Mouse (Mus musculus) heart, postnatal 0 days (tissue): ENCODE measurements at regions not wholly inside any gene's neighbourhood (a gene's known extent, or its start where the extent isn't known, plus 50 kb on each side); places are given as distances from the start of the nearest gene placed in this dataset.

Experiments
- ATAC-seq: fragments of 200-750 bp; cut with Nextera tagmentation; 2 replicates; pipeline ENCODE4 v1.8.0; 2017; ENCODE audit warnings: low read depth, moderate number of reproducible peaks, moderate library complexity; ENCODE audit not compliant: insufficient read depth
- DNase-seq: peaks from one replicate; pipeline ENCODE4 v3.0.0-alpha.2; 2016; ENCODE audit warnings: low spot score
- H3K27ac ChIP-seq: fragments of 300-500 bp; sonication (generic); 2 replicates; pipeline ENCODE4 v1.5.1; 2014; ENCODE audit warnings: low read depth, mild to moderate bottlenecking
- H3K27me3 ChIP-seq: fragments of 300-500 bp; sonication (generic); 2 replicates; pipeline ENCODE4 v1.6.1; 2014; ENCODE audit warnings: low read length, mixed read lengths; ENCODE audit not compliant: control insufficient read depth, insufficient read depth
- H3K36me3 ChIP-seq: fragments of 300-500 bp; sonication (generic); replicated peaks from 2 replicates; pipeline ENCODE4 v1.6.1; 2014; ENCODE audit warnings: low read length, mixed read lengths; ENCODE audit not compliant: control insufficient read depth, insufficient read depth
- H3K4me1 ChIP-seq: fragments of 300-500 bp; sonication (generic); 2 replicates; pipeline ENCODE4 v1.6.1; 2014; ENCODE audit warnings: antibody characterized with exemption; ENCODE audit not compliant: control insufficient read depth, insufficient read depth
- H3K4me2 ChIP-seq: fragments of 300-500 bp; sonication (generic); 2 replicates; pipeline ENCODE4 v1.6.1; 2014; ENCODE audit warnings: low read depth, mild to moderate bottlenecking, low read length, moderate library complexity
- H3K4me3 ChIP-seq: fragments of 300-500 bp; sonication (generic); 2 replicates; pipeline ENCODE4 v1.5.1; 2014; ENCODE audit warnings: low read depth, low read length
- H3K9ac ChIP-seq: fragments of 300-500 bp; sonication (generic); replicated peaks from 2 replicates; pipeline ENCODE4 v1.6.1; 2014; ENCODE audit warnings: low read depth, low read length, mixed read lengths
- H3K9me3 ChIP-seq: fragments of 300-500 bp; sonication (generic); replicated peaks from 2 replicates; pipeline ENCODE4 v1.6.1; 2016; ENCODE audit warnings: low read length; ENCODE audit not compliant: control insufficient read depth
- CTCF ChIP-seq: IDR thresholded peaks from 2 replicates; pipeline ENCODE4 v1.5.1; 2016; ENCODE audit warnings: antibody characterized with exemption, control low read depth, low read depth
- EP300 ChIP-seq: IDR thresholded peaks from 2 replicates; pipeline ENCODE4 v1.6.1; 2016; ENCODE audit warnings: antibody characterized with exemption, low read depth
- WGBS: fragments of 180-500 bp; shearing (Covaris S2); extraction: QIAGEN DNeasy Blood & Tissue Kit; methylation state at CpG from one replicate; pipeline ENCODE4 v1.1.7; 2014; 5-methylcytosine and 5-hydroxymethylcytosine counted together

GRCm38 (mm10) chr1:71881851-71882250 is 228.9 kb upstream of the Fn1 start:
- no peak overlapping the region for H3K4me3 ChIP-seq
- H3K27ac ChIP-seq = no peak overlapping the region
- TF ChIP-seq EP300 = no peak
- no peak for TF ChIP-seq CTCF
- H3K9me3 ChIP-seq = no peaks in the 10 kb centered on the region
- ATAC-seq = no peak
- H3K36me3 ChIP-seq = no peaks in the 10 kb centered on the region
- 68% methylated on average over 12 of the region's 12 CpGs for WGBS
- H3K4me1 ChIP-seq = no peaks in the 10 kb centered on the region
- H3K9ac ChIP-seq = no peak overlapping the region
- no peak overlapping the region for H3K4me2 ChIP-seq
- H3K27me3 ChIP-seq = no peaks in the 10 kb centered on the region
- DNase-seq = no peak

GRCm38 (mm10) chr1:71881191-71881590 is 228.2 kb upstream of the Fn1 start:
- H3K27ac ChIP-seq = no peak overlapping the region

DNA sequence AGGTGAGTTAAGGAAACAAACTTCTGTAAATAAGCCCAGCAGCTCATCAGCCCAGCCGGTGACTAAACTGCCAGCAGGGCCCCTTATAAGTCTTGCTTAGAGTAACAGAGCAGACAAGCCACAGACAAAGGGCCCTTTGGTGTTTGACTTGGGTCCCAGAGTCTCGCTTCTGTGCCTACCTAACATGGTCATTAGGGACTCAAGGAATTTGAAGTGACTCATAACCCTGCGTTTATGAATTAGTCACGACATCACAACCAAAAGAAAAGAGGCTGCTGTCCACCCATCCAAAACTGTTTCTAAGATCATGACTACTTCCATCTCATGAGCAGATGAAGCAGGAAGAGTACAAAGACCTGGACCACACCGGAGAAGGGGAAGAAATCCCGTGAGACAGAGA is 227.5 kb upstream of the Fn1 start:
- no peaks in the 10 kb centered on the region for H3K9me3 ChIP-seq
- no peak overlapping the region for H3K4me3 ChIP-seq
- no peaks in the 10 kb centered on the region for H3K4me1 ChIP-seq
- no peaks in the 10 kb centered on the region for H3K36me3 ChIP-seq
- no peaks in the 10 kb centered on the region for H3K27me3 ChIP-seq
- 65% methylated on average over 6 of the region's 6 CpGs for WGBS
- H3K9ac ChIP-seq = no peak overlapping the region
- no peak overlapping the region for H3K27ac ChIP-seq
- ATAC-seq = no peak
- no peak overlapping the region for H3K4me2 ChIP-seq
- no peak for DNase-seq
- no peak for TF ChIP-seq EP300
- no peak for TF ChIP-seq CTCF

More at GRCm38 (mm10) chr1:71881191-71881590, 228.2 kb upstream of the Fn1 start:
- Histone ChIP-seq H3K36me3 (no peaks in the 10 kb centered on the region), H3K4me2 (no peak overlapping the region), H3K4me3 (no peak overlapping the region), H3K27me3 (no peaks in the 10 kb centered on the region), H3K4me1 (no peaks in the 10 kb centered on the region), H3K9me3 (no peaks in the 10 kb centered on the region), H3K9ac (no peak overlapping the region)
- TF ChIP-seq EP300 (no peak), CTCF (no peak)
- no peak for DNase-seq
- ATAC-seq = no peak
- 67% methylated on average over 4 of the region's 4 CpGs for WGBS

- TF ChIP-seq CTCF = no peak
- no peak for TF ChIP-seq EP300
- H3K27me3 ChIP-seq = no peaks in the 10 kb centered on the region
- H3K27ac ChIP-seq = no peak overlapping the region
- 76% methylated on average over 9 of the region's 9 CpGs for WGBS
- no peaks in the 10 kb centered on the region for H3K36me3 ChIP-seq
- no peak overlapping the region for H3K4me2 ChIP-seq
- no peak for DNase-seq
- H3K4me1 ChIP-seq = no peaks in the 10 kb centered on the region
- H3K9ac ChIP-seq = no peak overlapping the region
- no peaks in the 10 kb centered on the region for H3K9me3 ChIP-seq
- H3K4me3 ChIP-seq = no peak overlapping the region
- ATAC-seq = no peak
These were observed 223.9 kb upstream of the Fn1 start for GRCm38 (mm10) chr1:71876712-71877401.

- Histone ChIP-seq H3K9me3 (no peaks in the 10 kb centered on the region), H3K4me3 (no peak overlapping the region), H3K27ac (no peak overlapping the region), H3K4me2 (no peak overlapping the region), H3K4me1 (no peaks in the 10 kb centered on the region), H3K36me3 (no peaks in the 10 kb centered on the region), H3K9ac (no peak overlapping the region), H3K27me3 (no peaks in the 10 kb centered on the region)
- WGBS = 87% methylated on average over 2 of the region's 2 CpGs
- DNase-seq = no peak
- no peak for ATAC-seq
- TF ChIP-seq EP300 (no peak), CTCF (no peak)
These were observed 221.0 kb upstream of the Fn1 start for GRCm38 (mm10) chr1:71874037-71874436.

GRCm38 (mm10) chr1:71865670-71866069 is 212.7 kb upstream of the Fn1 start:
- WGBS = 47% methylated on average over 4 of the region's 4 CpGs
- H3K27ac ChIP-seq = no peak overlapping the region

More at GRCm38 (mm10) chr1:71865670-71866069, 212.7 kb upstream of the Fn1 start:
- H3K9me3 ChIP-seq = no peaks in the 10 kb centered on the region
- H3K4me2 ChIP-seq = no peak overlapping the region
- no peaks in the 10 kb centered on the region for H3K27me3 ChIP-seq
- no peak for DNase-seq
- no peak overlapping the region for H3K9ac ChIP-seq
- H3K4me1 ChIP-seq = peaks cover 8% of the 10 kb centered on the region; the same call in 1 of the 2 replicates
- ATAC-seq = no peak
- TF ChIP-seq CTCF (no peak), EP300 (no peak)
- no peaks in the 10 kb centered on the region for H3K36me3 ChIP-seq
- H3K4me3 ChIP-seq = no peak overlapping the region
